Mouse (Mus musculus): ENCODE measurements around the gene Pard3b. TPM values are rescaled to one million over a fixed set of nuclear protein-coding genes. Genes with fewer than 3 reads are reported as not detected.

Pard3b gene
- polyA plus RNA-seq, 1 experiment: 0.42 TPM

DNA sequence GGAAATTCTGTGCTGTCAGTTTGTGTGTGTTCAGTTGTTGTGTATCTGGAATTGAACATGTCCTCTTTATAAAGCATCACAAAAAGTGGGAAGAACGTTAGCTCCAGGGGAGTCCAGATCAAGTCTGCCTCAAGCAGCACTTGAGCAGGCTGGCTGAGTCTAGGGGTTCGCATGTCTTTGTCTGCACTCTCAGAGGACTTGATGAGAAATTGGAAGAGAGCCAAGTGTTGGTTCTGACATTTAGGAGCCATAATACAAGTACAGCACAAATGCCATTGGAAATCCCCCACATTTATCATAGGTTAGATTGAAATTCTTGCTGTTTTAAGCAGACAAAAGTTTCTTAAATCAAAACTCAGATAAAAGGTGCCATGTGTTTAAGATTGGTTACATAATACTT is 694.4 kb downstream of the Pard3b start:
- no peak overlapping the region for H3K4me3 ChIP-seq (ENCODE audit: low read depth, low read length)
- no peaks in the 10 kb centered on the region for H3K4me1 ChIP-seq (ENCODE audit: control insufficient read depth, insufficient read depth, low read length)
- no peaks in the 10 kb centered on the region for H3K36me3 ChIP-seq (ENCODE audit: control insufficient read depth, insufficient read depth, low read length, poor library complexity, severe bottlenecking)
- no peaks in the 10 kb centered on the region for H3K27me3 ChIP-seq (ENCODE audit: control insufficient read depth, insufficient read depth, low read length, poor library complexity, severe bottlenecking)
- no peak overlapping the region for H3K9ac ChIP-seq (ENCODE audit: low read depth, poor library complexity, severe bottlenecking)
- H3K27ac ChIP-seq (ENCODE audit: insufficient read depth, low read length): no peak overlapping the region
- H3K9me3 ChIP-seq (replicated peaks; ENCODE audit: control insufficient read depth, insufficient read depth, low read length, poor library complexity, severe bottlenecking): no peaks in the 10 kb centered on the region
- TF ChIP-seq POLR2A (IDR thresholded peaks at IDR 0.05; ENCODE audit: insufficient read depth, low read length) (no peak), CTCF (IDR thresholded peaks at IDR 0.05; ENCODE audit: low read depth, low read length) (no peak), EP300 (IDR thresholded peaks at IDR 0.05; ENCODE audit: insufficient read depth, low read depth, low read length) (no peak)

GRCm38 (mm10) chr1:62334196-62334595 is 695.6 kb downstream of the Pard3b start:
- H3K9ac ChIP-seq (ENCODE audit: low read depth, poor library complexity, severe bottlenecking): no peak overlapping the region
- TF ChIP-seq POLR2A (IDR thresholded peaks at IDR 0.05; ENCODE audit: insufficient read depth, low read length) (no peak), EP300 (IDR thresholded peaks at IDR 0.05; ENCODE audit: insufficient read depth, low read depth, low read length) (no peak), CTCF (IDR thresholded peaks at IDR 0.05; ENCODE audit: low read depth, low read length) (no peak)
- H3K27ac ChIP-seq (ENCODE audit: insufficient read depth, low read length): no peak overlapping the region
- no peaks in the 10 kb centered on the region for H3K4me1 ChIP-seq (ENCODE audit: control insufficient read depth, insufficient read depth, low read length)
- H3K27me3 ChIP-seq (ENCODE audit: control insufficient read depth, insufficient read depth, low read length, poor library complexity, severe bottlenecking): no peaks in the 10 kb centered on the region
- H3K4me3 ChIP-seq (ENCODE audit: low read depth, low read length): no peak overlapping the region
- no peaks in the 10 kb centered on the region for H3K9me3 ChIP-seq (replicated peaks; ENCODE audit: control insufficient read depth, insufficient read depth, low read length, poor library complexity, severe bottlenecking)
- no peaks in the 10 kb centered on the region for H3K36me3 ChIP-seq (ENCODE audit: control insufficient read depth, insufficient read depth, low read length, poor library complexity, severe bottlenecking)

GRCm38 (mm10) chr1:62340261-62340660 is 701.6 kb downstream of the Pard3b start:
- no peaks in the 10 kb centered on the region for H3K36me3 ChIP-seq (ENCODE audit: control insufficient read depth, insufficient read depth, low read length, poor library complexity, severe bottlenecking)
- no peak for TF ChIP-seq CTCF (IDR thresholded peaks at IDR 0.05; ENCODE audit: low read depth, low read length)
- no peak for TF ChIP-seq EP300 (IDR thresholded peaks at IDR 0.05; ENCODE audit: insufficient read depth, low read depth, low read length)
- TF ChIP-seq POLR2A (IDR thresholded peaks at IDR 0.05; ENCODE audit: insufficient read depth, low read length): no peak
- H3K9me3 ChIP-seq (replicated peaks; ENCODE audit: control insufficient read depth, insufficient read depth, low read length, poor library complexity, severe bottlenecking): no peaks in the 10 kb centered on the region
- H3K27me3 ChIP-seq (ENCODE audit: control insufficient read depth, insufficient read depth, low read length, poor library complexity, severe bottlenecking): no peaks in the 10 kb centered on the region
- no peak overlapping the region for H3K27ac ChIP-seq (ENCODE audit: insufficient read depth, low read length)
- no peak overlapping the region for H3K4me3 ChIP-seq (ENCODE audit: low read depth, low read length)
- H3K4me1 ChIP-seq (ENCODE audit: control insufficient read depth, insufficient read depth, low read length): no peaks in the 10 kb centered on the region
- no peak overlapping the region for H3K9ac ChIP-seq (ENCODE audit: low read depth, poor library complexity, severe bottlenecking)

- Histone ChIP-seq H3K9me3 (replicated peaks; ENCODE audit: control insufficient read depth, insufficient read depth, low read length, poor library complexity, severe bottlenecking) (no peaks in the 10 kb centered on the region), H3K4me1 (ENCODE audit: control insufficient read depth, insufficient read depth, low read length) (no peaks in the 10 kb centered on the region), H3K27me3 (ENCODE audit: control insufficient read depth, insufficient read depth, low read length, poor library complexity, severe bottlenecking) (no peaks in the 10 kb centered on the region), H3K36me3 (ENCODE audit: control insufficient read depth, insufficient read depth, low read length, poor library complexity, severe bottlenecking) (no peaks in the 10 kb centered on the region), H3K9ac (ENCODE audit: low read depth, poor library complexity, severe bottlenecking) (no peak overlapping the region), H3K4me3 (ENCODE audit: low read depth, low read length) (no peak overlapping the region), H3K27ac (ENCODE audit: insufficient read depth, low read length) (no peak overlapping the region)
- no peak for TF ChIP-seq POLR2A (IDR thresholded peaks at IDR 0.05; ENCODE audit: insufficient read depth, low read length)
- TF ChIP-seq CTCF (IDR thresholded peaks at IDR 0.05; ENCODE audit: low read depth, low read length): no peak
- no peak for TF ChIP-seq EP300 (IDR thresholded peaks at IDR 0.05; ENCODE audit: insufficient read depth, low read depth, low read length)
These were observed 705.7 kb downstream of the Pard3b start for GRCm38 (mm10) chr1:62344286-62344685.

DNA sequence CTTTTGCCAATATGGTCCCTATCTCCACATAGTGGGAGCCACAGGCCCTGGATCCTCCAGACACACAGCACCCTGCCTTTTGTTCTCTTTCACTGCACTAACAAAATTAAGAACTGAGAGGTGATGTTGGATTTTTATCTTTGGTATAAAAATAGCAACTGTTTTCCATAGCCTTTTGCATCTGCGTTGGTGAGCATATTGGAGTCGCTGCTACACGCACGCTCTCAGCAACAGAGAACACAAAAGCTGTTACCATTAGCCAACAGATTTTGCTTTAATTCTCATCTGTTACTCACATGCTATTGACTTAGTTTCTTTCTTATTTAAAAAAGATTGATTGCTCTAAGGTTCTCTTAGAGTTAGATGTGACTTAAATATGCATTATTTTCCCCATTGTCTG is 709.7 kb downstream of the Pard3b start:
- Histone ChIP-seq H3K27me3 (ENCODE audit: control insufficient read depth, insufficient read depth, low read length, poor library complexity, severe bottlenecking) (no peaks in the 10 kb centered on the region), H3K9ac (ENCODE audit: low read depth, poor library complexity, severe bottlenecking) (no peak overlapping the region), H3K9me3 (replicated peaks; ENCODE audit: control insufficient read depth, insufficient read depth, low read length, poor library complexity, severe bottlenecking) (no peaks in the 10 kb centered on the region), H3K4me1 (ENCODE audit: control insufficient read depth, insufficient read depth, low read length) (no peaks in the 10 kb centered on the region), H3K27ac (ENCODE audit: insufficient read depth, low read length) (no peak overlapping the region), H3K36me3 (ENCODE audit: control insufficient read depth, insufficient read depth, low read length, poor library complexity, severe bottlenecking) (no peaks in the 10 kb centered on the region), H3K4me3 (ENCODE audit: low read depth, low read length) (no peak overlapping the region)
- no peak for TF ChIP-seq POLR2A (IDR thresholded peaks at IDR 0.05; ENCODE audit: insufficient read depth, low read length)
- no peak for TF ChIP-seq EP300 (IDR thresholded peaks at IDR 0.05; ENCODE audit: insufficient read depth, low read depth, low read length)
- TF ChIP-seq CTCF (IDR thresholded peaks at IDR 0.05; ENCODE audit: low read depth, low read length): no peak

DNA sequence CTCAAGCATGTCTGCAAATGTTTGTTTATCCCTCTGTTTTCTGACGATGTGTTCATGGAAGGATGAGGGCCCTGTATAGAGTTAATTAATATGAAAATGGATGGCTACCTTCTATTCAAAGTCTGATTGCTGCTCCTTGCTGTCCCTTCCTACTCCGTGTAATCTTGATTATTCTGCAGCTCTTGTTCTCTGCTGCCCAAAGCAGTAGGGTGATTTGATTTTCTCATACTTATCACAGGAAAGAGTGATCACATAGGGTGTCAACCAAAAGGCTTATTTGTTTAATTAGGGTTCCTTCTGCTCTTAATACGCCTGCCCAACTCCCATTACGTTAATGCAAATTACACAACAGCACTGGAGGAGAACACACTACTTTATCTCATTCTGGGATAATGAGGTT is 716.9 kb downstream of the Pard3b start:
- Histone ChIP-seq H3K27ac (ENCODE audit: insufficient read depth, low read length) (no peak overlapping the region), H3K9ac (ENCODE audit: low read depth, poor library complexity, severe bottlenecking) (no peak overlapping the region), H3K4me3 (ENCODE audit: low read depth, low read length) (no peak overlapping the region), H3K36me3 (ENCODE audit: control insufficient read depth, insufficient read depth, low read length, poor library complexity, severe bottlenecking) (no peaks in the 10 kb centered on the region), H3K27me3 (ENCODE audit: control insufficient read depth, insufficient read depth, low read length, poor library complexity, severe bottlenecking) (no peaks in the 10 kb centered on the region), H3K9me3 (replicated peaks; ENCODE audit: control insufficient read depth, insufficient read depth, low read length, poor library complexity, severe bottlenecking) (no peaks in the 10 kb centered on the region), H3K4me1 (ENCODE audit: control insufficient read depth, insufficient read depth, low read length) (no peaks in the 10 kb centered on the region)
- TF ChIP-seq POLR2A (IDR thresholded peaks at IDR 0.05; ENCODE audit: insufficient read depth, low read length) (no peak), CTCF (IDR thresholded peaks at IDR 0.05; ENCODE audit: low read depth, low read length) (no peak), EP300 (IDR thresholded peaks at IDR 0.05; ENCODE audit: insufficient read depth, low read depth, low read length) (no peak)

Measured in ES-Bruce4 (cell line).